Mouse (Mus musculus): ENCODE measurements around the gene Eps8l2.

DNA sequence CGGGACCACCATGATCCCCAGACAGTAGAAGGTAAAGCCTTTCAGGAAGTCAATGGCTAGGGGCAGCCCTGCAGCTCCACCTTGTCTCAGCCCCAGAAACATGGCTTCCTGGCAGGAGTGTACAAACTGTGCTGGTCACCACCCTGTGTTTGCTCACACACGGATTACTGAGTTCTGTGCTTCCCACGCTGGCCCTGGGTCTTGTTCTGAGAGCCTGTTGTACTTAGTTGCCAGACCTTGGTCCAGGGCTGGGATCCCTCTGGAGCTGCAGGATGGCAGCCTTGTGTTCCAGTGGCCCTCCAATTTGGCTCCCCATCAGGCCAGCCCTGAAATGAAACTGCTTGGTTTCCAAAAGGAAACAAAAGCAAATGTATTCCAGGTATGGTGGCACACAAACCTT lies 2.4 kb upstream of the Eps8l2 start:
- no peak for TF ChIP-seq CTCF (IDR thresholded peaks at IDR 0.05; ENCODE audit: low read depth)
- TF ChIP-seq EP300 (IDR thresholded peaks at IDR 0.05; ENCODE audit: low read depth), result no peak

All from liver, postnatal 0 days (tissue).